Mouse (Mus musculus) hindlimb bud, embryonic 11.5 days (tissue): ENCODE measurements around the gene Ccn1.

ENCODE experiments used
- DNase-seq: peaks from one replicate; pipeline ENCODE4 v3.0.0-alpha.2; 2012; ENCODE audit warnings: low read depth, low spot score; ENCODE audit errors: extremely low spot score

Ccn1 gene

DNA sequence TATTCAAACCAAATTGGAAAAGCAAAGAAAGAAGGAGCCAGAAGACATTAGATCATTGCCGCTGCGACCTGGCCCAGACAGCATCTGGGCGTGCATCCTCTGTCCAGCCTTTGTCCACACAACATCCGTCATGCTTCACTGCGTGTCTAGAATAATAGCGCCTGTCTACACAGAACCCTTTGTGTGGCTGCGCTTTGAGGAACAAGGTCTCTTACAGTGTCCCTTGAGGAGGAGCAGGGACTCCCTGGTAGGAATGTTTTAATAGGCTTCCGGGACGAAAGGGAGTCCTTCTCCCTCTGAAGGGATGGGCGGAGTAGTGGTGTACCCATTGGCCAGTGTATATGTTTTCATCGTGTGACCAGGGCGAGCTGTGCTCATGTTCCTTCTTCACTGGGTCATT is 26.7 kb downstream of the Ccn1 start:
- no peak for DNase-seq

DNA sequence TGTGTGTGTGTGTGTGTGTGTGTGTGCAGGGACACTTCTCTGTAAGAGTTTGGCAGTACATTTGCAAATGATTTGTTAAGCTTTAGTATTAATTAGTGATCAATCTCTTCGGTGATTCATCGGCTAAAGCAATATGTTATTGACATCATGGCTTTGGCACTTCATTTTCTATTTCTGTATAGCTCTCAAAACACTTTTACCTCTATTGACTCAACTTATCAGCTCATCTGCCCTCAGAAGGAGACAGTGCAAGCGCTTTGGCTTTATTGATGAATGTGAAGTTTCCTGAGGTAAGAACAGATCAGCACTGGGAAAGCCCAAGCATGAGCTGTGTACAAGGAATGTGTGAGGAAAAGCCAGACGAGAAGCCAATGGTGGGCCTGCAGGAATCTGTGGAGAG is 28.6 kb downstream of the Ccn1 start:
- DNase-seq, result no peak

DNA sequence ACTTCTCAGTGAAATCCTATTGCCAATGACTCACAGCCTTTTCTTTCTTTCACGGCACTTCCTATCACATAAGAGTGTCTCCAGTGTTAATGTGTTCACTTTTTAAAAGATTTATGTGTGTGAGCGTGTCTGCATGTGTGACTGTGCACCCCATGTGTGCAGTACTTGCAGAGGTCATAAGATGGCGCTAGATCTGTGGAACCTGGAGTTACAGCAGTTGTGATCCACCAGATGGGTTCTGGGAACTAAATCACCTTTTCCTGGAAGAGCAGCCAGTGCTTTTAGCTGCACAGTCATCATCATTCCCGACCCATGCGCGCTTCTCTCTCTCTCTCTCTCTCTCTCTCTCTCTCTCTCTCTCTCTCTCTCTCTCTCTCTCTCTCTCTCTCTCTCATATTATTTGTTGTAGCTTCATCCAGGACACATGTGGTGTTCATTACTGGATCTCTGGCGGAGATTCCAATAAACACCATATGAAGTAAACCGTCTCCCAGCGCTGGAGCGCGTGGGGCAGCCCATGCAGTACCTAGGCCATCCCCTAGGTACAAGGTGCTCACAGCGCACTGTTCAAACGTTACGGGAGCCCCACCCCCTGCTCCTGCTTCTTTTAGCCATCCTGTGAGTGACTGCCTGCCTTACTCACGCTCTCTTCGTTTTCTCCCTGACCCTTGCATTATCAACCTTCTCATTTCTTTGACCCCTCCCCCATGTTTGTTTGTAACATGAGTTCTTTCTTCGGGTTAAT is 30.0 kb downstream of the Ccn1 start:
- DNase-seq, result no peak

DNA sequence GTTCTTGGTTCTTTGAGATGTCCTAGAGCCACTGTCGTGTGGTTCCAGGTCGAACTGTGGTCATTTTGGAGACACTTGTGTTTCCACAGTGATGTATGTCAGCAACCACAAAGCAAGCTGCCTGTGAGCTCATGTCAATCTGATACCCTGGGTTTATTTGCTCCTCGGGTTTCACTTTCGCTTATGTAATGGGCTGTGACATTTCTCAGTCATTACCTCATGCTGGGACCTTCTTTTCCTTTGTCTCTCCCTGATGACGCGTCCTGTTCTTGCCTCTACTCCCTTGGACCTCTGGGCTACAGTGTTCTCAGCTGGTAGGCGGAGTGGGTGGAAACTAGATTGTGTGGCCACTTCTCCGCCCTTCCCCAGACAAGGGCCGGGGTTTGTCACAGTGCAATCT is 31.5 kb downstream of the Ccn1 start:
- DNase-seq, result no peak

DNA sequence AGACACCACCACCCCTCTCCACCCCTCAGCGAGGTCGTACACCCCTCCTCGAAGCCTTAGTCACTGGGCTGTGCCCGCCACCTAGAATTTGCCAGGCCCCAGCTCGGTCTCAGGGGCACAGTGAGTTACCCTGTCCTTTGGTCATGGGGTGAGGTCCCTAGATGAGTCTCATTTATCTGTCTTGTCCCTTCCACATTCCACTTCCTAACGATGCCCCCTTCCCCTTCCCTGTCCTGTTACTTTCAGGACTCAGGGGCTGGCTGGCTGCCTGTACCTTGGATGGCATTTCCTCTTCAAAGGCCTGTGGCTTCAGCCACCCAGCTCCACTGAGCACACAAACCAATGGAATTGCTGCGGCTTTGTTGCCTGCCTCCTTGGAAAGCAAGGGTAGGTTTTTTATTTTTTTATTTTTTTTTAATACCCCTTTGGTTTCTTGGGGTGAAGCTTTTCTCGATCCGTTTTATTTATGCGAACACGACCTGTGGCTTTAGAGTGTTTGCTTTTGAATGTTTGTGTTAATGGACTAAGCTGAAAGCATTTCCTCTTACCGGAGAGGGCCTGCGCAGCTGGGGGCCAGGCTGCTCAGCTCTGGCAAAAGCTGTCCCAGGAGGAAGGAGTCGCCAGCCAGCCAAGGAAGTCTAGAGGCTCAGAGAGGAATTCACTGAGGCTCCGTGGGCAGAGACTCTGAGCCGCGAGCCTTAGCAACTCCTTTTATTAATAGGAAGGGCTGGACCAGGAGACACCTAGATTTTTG is 35.2 kb downstream of the Ccn1 start:
- no peak for DNase-seq

DNA sequence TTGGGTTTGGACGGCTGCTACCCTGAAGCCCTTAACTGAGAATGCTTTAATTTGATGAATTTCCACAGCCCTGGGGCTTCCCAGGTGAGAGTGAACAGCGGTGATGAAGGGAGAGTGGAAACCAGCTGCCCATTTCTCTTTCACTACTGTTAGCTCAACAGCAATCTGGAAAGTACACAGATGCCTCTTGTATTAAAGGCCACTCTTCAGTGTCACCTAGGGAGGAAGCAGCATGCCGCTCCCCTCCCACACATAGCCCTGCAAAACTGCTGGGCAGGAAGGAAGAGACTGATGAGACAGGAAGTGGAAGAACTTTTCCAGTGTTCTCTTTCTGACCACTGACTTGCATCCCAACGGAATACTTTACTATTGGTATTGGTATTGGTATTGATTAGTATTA is 36.5 kb downstream of the Ccn1 start:
- DNase-seq, result no peak

DNA sequence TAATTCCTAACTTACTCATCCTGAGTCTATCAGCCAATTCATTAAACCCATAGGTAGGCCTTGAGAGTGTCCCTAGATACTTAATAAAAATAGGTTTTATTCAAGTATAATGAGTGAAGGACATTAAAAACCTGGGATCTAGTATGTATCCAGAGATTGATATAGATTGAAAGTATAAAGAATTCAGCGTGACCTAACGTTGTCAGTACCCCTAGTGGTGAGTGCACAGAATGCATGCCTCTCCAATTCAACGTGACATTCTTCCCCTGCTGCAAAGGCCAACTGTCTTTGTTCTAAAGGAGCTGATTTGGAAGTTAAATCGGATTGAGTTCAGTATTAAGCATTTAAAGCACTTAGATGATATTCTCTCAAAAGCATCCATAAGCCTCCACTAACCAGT is 37.1 kb downstream of the Ccn1 start:
- DNase-seq, result no peak

DNA sequence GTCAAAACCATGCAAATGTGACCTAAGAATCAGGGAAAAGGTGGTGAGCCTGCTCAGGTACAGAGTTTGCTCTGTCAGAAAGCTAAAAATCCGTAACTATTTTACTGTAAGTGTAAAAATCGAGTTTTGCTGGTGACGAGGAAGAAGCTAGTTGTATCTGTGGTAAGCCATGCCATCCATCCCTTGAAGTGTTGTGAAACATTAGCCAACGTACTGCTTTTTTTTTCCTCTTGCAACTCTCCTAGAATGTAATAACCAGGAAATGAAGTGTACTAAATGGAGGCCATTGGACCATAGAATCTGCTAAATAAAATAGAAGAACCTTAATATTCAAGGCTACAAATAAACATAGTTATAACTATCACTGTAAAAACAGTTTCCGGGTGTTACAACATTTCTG is 41.5 kb downstream of the Ccn1 start:
- no peak for DNase-seq

DNA sequence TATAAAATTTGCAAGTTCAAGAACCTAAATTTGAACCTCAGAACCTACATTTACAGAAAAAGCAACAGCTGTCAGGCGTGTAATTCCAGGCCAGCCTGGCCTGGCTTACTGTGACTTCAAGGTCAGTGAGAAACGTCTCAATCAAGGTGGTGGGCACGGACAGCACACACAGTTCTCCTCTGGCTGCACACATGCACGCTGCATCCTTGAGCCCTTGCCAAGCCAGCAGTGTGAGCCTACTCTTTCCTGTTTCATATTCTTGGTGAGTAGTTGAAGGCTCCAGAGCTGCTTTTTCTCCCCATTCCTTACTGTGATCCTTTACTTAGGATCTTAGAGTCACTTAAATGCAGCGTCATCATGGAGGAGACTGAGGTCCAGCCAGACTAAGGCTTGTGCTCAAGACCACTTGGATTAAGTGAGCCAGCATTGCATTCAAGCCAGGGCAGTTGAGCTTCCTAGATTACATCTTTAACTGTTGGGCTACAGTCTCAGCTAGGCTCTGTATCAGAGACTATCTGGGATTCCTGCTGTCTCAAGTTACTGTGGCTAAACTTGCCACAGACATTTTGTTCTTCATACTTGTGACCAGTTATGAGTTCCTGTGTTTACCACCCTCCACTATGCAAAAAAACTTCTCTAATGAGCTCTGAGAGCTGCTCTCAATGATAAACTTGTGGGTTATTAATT is 44.2 kb downstream of the Ccn1 start:
- DNase-seq, result no peak

DNA sequence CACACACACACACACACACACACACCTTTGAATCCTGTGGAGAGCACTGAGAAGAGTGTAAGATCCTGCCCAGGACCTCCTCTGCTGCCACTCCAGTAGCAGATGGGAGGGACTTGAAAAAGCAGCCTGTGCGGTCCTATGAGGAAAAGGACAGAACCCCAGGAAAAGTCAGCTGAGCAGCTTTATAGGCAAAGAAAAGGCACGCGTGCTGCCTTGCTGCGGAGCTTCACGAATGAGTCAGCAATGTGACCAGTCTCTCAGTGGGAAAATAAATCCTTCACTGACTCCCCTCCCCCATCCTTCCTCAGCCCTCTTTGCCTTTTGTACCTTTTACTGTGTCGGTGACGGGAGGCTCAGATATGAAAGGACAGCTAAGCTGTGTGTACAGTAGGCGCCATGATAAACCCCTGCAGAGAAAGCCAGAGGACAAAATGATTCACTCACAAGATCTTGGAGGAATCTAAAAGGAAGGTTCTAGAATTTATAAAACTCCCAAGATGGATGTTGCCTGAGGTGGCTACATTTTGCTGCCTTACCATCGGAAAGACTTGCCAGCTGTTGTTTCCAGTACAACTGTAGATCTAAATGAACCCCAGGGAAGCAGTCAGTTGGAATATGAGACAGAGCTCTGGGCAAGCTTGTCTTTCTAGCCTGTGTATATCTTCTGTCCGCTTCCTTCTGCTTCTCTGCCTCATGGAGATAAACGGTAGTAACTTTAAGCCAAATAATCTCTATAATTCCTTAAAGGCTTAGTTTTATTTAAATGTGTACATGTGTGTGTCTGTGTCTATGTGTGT is 47.2 kb downstream of the Ccn1 start:
- no peak for DNase-seq

DNA sequence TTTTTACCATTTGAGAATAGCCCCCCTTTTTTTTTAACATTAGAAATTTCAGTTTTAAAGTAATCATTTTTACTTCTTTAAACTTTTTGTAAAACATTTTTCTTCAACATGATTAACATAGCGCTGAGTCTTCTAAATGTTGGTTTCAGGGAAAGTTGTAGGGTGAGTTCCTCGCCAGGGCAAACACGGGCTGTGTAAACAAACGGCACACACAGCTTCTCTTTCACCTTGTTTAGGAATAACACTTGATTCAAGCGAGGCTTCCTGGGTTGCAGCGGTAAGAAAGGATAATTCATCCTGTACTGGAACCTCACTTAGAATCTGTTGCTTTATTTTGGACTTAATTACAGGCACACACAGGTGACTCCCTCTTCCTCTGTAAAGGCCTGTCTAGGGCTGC is 48.4 kb downstream of the Ccn1 start:
- DNase-seq, result no peak

DNA sequence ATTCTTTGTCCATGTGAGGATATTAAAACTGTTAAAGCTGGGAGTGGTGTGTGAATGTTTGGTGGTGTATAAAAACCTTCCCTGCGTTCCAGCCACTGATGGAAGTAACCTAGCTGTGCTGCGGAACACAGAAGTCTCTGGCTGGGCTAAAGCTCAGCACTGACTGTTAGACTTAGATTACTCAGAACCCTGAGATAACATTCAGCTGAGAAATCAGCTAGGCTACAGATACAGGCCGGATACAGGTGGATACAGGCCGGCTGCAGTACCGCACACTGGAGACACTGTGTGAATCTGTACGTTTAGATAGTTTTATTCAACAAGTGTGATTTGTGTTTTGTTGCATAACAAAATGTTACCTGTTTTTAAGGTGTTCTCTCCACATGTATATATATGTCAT is 49.0 kb downstream of the Ccn1 start:
- no peak for DNase-seq

DNA sequence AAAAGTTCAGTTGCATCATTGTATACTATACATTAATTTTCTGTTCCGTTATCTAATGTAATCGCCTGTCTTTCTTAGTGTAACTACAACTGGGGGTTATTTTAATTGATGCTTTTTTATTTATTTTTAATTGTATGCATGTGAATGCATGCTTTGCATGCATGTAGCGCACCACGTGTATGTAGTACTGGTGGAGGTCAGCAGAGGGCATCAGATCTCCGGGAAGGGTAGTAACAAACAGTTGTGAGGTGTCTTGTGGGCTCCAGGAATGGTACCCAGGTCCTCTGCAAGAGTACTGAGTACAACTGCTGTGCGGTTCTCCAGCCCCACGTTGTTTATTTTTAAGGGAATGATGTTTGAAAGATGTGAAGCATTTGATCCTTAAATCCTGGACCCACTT is 50.7 kb downstream of the Ccn1 start:
- no peak for DNase-seq
